Mouse (Mus musculus): ENCODE measurements around the gene Celf2. TPM values are rescaled to one million over a fixed set of nuclear protein-coding genes. Genes with fewer than 3 reads are reported as not detected.

Gene Celf2
- polyA plus RNA-seq, 1 experiment from 2014 or later = 51.0 TPM

DNA sequence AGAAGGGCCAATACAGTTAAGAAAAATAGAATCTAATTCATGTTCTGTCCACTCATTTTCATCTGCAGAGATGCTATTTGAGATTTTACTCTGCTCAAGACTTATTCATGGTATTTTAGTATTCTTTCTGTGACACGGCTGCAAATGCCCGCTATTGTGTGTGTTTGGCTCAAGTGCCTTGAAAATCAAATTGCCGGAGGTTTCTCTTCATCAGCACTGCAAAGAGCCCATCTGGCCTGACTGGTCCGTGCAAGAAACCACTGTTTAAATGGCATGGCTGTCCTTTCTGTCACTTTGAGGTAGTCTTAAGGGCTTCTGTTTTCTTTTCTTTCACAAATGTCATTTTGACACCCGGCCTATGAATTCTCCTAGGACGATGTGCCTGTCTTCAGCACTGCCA is 540.1 kb downstream of the Celf2 start:
- no peaks in the 10 kb centered on the region for H3K36me3 ChIP-seq (ENCODE audit: control insufficient read depth, insufficient read depth, low read length)
- no peak for ATAC-seq (replicated peaks; ENCODE audit: insufficient number of reproducible peaks, low FRiP score, low TSS enrichment)
- no peak overlapping the region for H3K4me2 ChIP-seq
- H3K4me1 ChIP-seq (ENCODE audit: control insufficient read depth, insufficient read depth, low read length) = no peaks in the 10 kb centered on the region
- 77% methylated on average over 6 of the region's 6 CpGs for WGBS (ENCODE audit: insufficient replicate concordance)
- no peak overlapping the region for H3K4me3 ChIP-seq (ENCODE audit: low read depth, low read length)
- H3K27me3 ChIP-seq (ENCODE audit: control insufficient read depth, insufficient read depth, low read length) = no peaks in the 10 kb centered on the region
- H3K27ac ChIP-seq (ENCODE audit: low read depth, low read length) = no peak overlapping the region
- no peak overlapping the region for H3K9ac ChIP-seq (ENCODE audit: low read depth, low read length)
- H3K9me3 ChIP-seq (replicated peaks; ENCODE audit: control insufficient read depth, low read length) = no peaks in the 10 kb centered on the region

DNA sequence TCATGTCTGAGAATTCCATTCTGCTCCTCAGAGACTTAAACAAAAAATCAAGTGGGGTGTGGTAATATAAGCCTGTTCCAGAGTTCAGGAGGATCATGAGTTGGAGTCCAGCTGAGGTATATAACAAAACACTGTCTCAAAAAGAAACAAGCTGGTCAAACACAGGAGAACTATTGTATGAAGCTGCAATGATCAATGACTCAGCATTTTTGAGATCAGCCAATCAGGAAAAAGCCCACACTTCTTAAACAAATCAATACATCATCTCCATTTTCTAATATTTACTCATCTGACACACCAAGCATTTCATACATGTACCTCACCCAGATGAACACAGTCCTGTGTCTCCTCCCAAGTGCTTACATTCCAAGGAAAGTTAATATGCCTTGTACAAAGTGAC is 544.1 kb downstream of the Celf2 start:
- no peak for ATAC-seq (replicated peaks; ENCODE audit: insufficient number of reproducible peaks, low FRiP score, low TSS enrichment)
- Histone ChIP-seq H3K36me3 (ENCODE audit: control insufficient read depth, insufficient read depth, low read length) (no peaks in the 10 kb centered on the region), H3K9me3 (replicated peaks; ENCODE audit: control insufficient read depth, low read length) (no peaks in the 10 kb centered on the region)

DNA sequence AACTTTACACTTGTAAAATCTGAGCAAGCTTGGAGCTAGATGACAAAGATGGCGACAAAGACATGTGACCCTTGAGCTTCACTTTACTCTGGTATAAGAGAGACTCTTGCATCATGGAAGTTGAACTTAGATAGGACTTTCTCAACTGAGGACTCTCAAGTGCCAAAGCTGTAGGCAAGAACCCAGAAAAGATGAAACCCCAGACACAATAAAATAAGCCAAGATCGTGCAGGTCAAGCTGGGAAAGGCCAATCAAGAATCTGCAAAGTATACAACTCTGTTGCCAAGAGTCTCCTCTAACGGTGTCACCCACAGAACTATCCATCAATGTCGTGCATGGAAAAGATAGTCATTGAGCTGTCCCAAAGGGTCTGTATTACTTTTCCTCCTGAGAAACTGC is 558.7 kb downstream of the Celf2 start:
- no peaks in the 10 kb centered on the region for H3K27me3 ChIP-seq (ENCODE audit: control insufficient read depth, insufficient read depth, low read length)
- no peaks in the 10 kb centered on the region for H3K36me3 ChIP-seq (ENCODE audit: control insufficient read depth, insufficient read depth, low read length)
- H3K4me1 ChIP-seq (ENCODE audit: control insufficient read depth, insufficient read depth, low read length) = no peaks in the 10 kb centered on the region
- WGBS (ENCODE audit: insufficient replicate concordance) = 76% methylated on average over 4 of the region's 4 CpGs
- no peak for ATAC-seq (replicated peaks; ENCODE audit: insufficient number of reproducible peaks, low FRiP score, low TSS enrichment)
- H3K9me3 ChIP-seq (replicated peaks; ENCODE audit: control insufficient read depth, low read length) = no peaks in the 10 kb centered on the region
- H3K4me2 ChIP-seq = no peak overlapping the region
- no peak overlapping the region for H3K9ac ChIP-seq (ENCODE audit: low read depth, low read length)
- no peak overlapping the region for H3K27ac ChIP-seq (ENCODE audit: low read depth, low read length)
- H3K4me3 ChIP-seq (ENCODE audit: low read depth, low read length) = no peak overlapping the region

More for the DNA sequence above, 544.1 kb downstream of the Celf2 start:
- Histone ChIP-seq H3K4me1 (ENCODE audit: control insufficient read depth, insufficient read depth, low read length) (no peaks in the 10 kb centered on the region), H3K9ac (ENCODE audit: low read depth, low read length) (no peak overlapping the region), H3K27me3 (ENCODE audit: control insufficient read depth, insufficient read depth, low read length) (no peaks in the 10 kb centered on the region), H3K4me3 (ENCODE audit: low read depth, low read length) (no peak overlapping the region), H3K27ac (ENCODE audit: low read depth, low read length) (no peak overlapping the region), H3K4me2 (no peak overlapping the region)

DNA sequence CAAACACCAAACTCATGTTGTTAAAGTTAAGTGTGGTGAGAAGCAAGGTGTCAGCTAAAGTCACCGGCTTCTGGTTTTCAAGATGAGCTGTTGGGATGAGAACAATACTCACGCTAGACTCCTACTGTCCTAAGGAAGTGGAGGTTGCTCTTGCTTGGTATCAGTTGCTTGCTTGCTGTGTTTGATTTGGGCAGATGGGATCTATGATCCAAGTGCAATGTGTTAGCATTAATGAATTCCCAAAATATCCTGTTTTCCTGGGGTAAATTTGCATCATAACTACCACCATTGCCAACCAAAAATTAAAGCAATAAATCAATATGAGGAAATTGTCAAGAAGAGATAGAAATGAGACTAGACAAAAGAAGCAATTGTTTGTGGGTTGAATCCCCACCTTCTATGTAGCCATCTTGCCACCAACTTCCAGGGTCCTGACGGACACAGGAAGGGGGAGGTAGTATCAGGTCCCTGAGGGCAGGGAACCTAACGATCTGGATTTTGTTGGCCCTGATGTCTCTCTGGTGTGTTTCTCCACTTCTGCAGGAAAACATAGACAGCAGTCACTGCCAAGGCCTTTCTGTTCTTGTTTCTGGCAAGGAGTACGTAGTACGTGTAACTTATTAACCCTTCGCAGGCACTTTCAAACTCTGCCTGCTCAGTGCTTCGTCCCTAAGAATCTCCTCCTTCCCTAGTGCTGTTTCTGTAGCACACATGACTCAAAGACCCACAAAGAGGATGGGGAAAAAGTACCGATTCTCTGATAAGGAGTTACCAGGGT is 563.5 kb downstream of the Celf2 start:
- H3K27ac ChIP-seq (ENCODE audit: low read depth, low read length) = no peak overlapping the region
- H3K36me3 ChIP-seq (ENCODE audit: control insufficient read depth, insufficient read depth, low read length) = no peaks in the 10 kb centered on the region
- H3K27me3 ChIP-seq (ENCODE audit: control insufficient read depth, insufficient read depth, low read length) = no peaks in the 10 kb centered on the region
- H3K9ac ChIP-seq (ENCODE audit: low read depth, low read length) = no peak overlapping the region
- 74% methylated on average over 9 of the region's 9 CpGs for WGBS (ENCODE audit: insufficient replicate concordance)
- ATAC-seq (replicated peaks; ENCODE audit: insufficient number of reproducible peaks, low FRiP score, low TSS enrichment) = no peak
- H3K9me3 ChIP-seq (replicated peaks; ENCODE audit: control insufficient read depth, low read length) = no peaks in the 10 kb centered on the region
- H3K4me2 ChIP-seq = no peak overlapping the region
- H3K4me1 ChIP-seq (ENCODE audit: control insufficient read depth, insufficient read depth, low read length) = no peaks in the 10 kb centered on the region
- no peak overlapping the region for H3K4me3 ChIP-seq (ENCODE audit: low read depth, low read length)

DNA sequence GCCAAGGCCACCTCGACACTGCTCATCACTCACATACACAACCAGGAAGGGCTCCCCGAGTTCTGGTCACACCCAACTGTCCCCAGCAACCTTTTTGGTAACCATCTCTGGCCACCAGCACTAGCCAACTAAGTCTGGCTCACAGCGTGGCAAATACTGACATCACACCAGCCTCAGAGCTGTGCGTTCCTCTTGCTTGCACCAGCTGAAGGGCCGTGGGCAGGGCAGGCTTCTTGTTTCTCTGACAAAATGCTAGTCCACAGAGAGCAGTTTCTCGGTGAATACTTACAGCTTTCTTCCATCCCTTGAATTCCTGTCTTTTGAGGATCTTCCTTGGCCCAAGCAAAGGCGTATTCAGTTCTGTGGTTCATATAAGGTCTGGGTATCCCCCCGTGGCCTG is 565.7 kb downstream of the Celf2 start:
- no peak overlapping the region for H3K9ac ChIP-seq (ENCODE audit: low read depth, low read length)
- no peaks in the 10 kb centered on the region for H3K36me3 ChIP-seq (ENCODE audit: control insufficient read depth, insufficient read depth, low read length)
- no peaks in the 10 kb centered on the region for H3K9me3 ChIP-seq (replicated peaks; ENCODE audit: control insufficient read depth, low read length)
- 78% methylated on average over 8 of the region's 8 CpGs for WGBS (ENCODE audit: insufficient replicate concordance)
- no peaks in the 10 kb centered on the region for H3K4me1 ChIP-seq (ENCODE audit: control insufficient read depth, insufficient read depth, low read length)
- no peak for ATAC-seq (replicated peaks; ENCODE audit: insufficient number of reproducible peaks, low FRiP score, low TSS enrichment)
- no peak overlapping the region for H3K4me2 ChIP-seq
- H3K4me3 ChIP-seq (ENCODE audit: low read depth, low read length) = no peak overlapping the region
- no peaks in the 10 kb centered on the region for H3K27me3 ChIP-seq (ENCODE audit: control insufficient read depth, insufficient read depth, low read length)
- H3K27ac ChIP-seq (ENCODE audit: low read depth, low read length) = no peak overlapping the region

DNA sequence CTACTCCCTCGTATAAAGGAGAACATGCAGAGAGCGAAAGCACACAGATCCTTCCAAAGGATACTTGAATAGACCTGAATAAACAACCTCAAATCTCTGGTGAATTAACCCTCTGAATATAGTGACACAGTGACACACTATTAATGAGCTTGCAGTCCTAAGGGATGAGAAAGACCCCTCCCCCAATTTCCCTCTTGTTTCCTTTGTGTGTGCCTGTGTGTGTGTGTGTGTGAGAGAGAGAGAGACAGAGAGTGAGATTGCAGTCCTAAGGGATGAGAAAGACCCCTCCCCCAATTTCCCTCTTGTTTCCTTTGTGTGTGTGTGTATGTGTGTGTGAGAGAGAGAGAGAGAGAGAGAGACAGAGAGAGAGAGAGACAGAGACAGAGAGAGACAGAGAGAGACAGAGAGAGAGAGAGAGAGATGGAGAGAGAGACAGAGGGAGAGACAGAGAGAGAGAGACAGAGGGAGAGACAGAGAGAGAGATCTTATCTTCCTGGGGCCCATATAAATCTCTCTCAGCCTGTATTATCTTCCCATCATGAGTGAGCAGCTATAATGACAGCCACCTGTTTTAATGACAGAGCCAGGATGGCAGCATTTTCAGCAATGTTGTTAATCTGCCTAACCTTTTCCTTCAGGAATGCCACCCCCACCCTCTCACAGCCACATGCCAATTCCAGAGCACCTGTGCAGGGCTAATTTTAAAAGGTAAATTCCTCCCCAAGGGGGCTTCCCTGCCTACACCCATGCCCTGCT is 566.5 kb downstream of the Celf2 start:
- no peaks in the 10 kb centered on the region for H3K4me1 ChIP-seq (ENCODE audit: control insufficient read depth, insufficient read depth, low read length)
- 86% methylated on average over 2 of the region's 2 CpGs for WGBS (ENCODE audit: insufficient replicate concordance)
- H3K36me3 ChIP-seq (ENCODE audit: control insufficient read depth, insufficient read depth, low read length) = no peaks in the 10 kb centered on the region
- ATAC-seq (replicated peaks; ENCODE audit: insufficient number of reproducible peaks, low FRiP score, low TSS enrichment) = no peak
- no peak overlapping the region for H3K27ac ChIP-seq (ENCODE audit: low read depth, low read length)
- no peaks in the 10 kb centered on the region for H3K9me3 ChIP-seq (replicated peaks; ENCODE audit: control insufficient read depth, low read length)
- no peak overlapping the region for H3K9ac ChIP-seq (ENCODE audit: low read depth, low read length)
- H3K27me3 ChIP-seq (ENCODE audit: control insufficient read depth, insufficient read depth, low read length) = no peaks in the 10 kb centered on the region
- H3K4me2 ChIP-seq = no peak overlapping the region
- no peak overlapping the region for H3K4me3 ChIP-seq (ENCODE audit: low read depth, low read length)

DNA sequence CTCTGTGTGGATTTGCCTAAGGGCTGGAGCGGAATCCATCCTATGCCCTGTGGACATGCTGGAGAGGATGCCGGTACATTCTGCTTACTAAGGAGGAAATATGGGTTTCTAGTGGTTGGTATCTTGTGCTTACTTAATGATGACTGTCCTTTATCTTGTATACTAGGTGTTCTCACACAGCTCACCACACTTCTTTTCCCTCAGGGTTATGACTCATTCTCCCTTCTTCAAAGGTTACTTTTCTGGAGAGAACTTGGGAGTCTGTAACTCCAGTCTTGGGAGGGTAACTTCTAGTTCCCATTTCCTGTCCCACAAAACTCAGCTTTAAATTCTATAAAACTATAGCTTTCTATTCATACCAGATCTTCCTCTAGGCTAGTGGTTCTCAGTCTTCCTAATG is 570.2 kb downstream of the Celf2 start:
- H3K27me3 ChIP-seq (ENCODE audit: control insufficient read depth, insufficient read depth, low read length) = no peaks in the 10 kb centered on the region
- no peak overlapping the region for H3K4me2 ChIP-seq
- H3K36me3 ChIP-seq (ENCODE audit: control insufficient read depth, insufficient read depth, low read length) = no peaks in the 10 kb centered on the region
- no peaks in the 10 kb centered on the region for H3K4me1 ChIP-seq (ENCODE audit: control insufficient read depth, insufficient read depth, low read length)
- no peak for ATAC-seq (replicated peaks; ENCODE audit: insufficient number of reproducible peaks, low FRiP score, low TSS enrichment)
- no peaks in the 10 kb centered on the region for H3K9me3 ChIP-seq (replicated peaks; ENCODE audit: control insufficient read depth, low read length)
- no peak overlapping the region for H3K4me3 ChIP-seq (ENCODE audit: low read depth, low read length)
- 88% methylated on average over 2 of the region's 2 CpGs for WGBS (ENCODE audit: insufficient replicate concordance)
- no peak overlapping the region for H3K9ac ChIP-seq (ENCODE audit: low read depth, low read length)
- H3K27ac ChIP-seq (ENCODE audit: low read depth, low read length) = no peak overlapping the region

DNA sequence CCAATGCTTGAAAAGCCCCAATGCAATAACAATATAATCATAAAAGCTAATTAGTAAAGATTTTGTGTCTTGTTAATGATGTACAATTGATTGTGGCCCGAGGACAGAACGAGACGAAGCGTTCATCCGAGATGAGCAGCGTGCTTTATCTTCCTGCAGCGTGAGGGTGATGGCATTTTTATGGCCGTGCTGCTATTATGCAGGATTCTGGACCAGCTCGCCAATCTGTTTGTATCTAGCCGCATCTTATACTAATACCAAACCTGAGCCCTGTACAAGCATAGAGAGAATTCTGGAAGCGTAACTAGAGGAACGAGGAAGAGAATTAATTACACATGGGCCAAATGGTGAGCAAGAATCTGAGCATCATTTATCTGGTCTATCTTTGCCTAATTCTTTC is 576.2 kb downstream of the Celf2 start:
- Histone ChIP-seq H3K36me3 (ENCODE audit: control insufficient read depth, insufficient read depth, low read length) (no peaks in the 10 kb centered on the region), H3K4me2 (no peak overlapping the region), H3K4me1 (ENCODE audit: control insufficient read depth, insufficient read depth, low read length) (no peaks in the 10 kb centered on the region), H3K27me3 (ENCODE audit: control insufficient read depth, insufficient read depth, low read length) (no peaks in the 10 kb centered on the region), H3K9me3 (replicated peaks; ENCODE audit: control insufficient read depth, low read length) (no peaks in the 10 kb centered on the region), H3K4me3 (ENCODE audit: low read depth, low read length) (no peak overlapping the region), H3K9ac (ENCODE audit: low read depth, low read length) (no peak overlapping the region), H3K27ac (ENCODE audit: low read depth, low read length) (no peak overlapping the region)
- no peak for ATAC-seq (replicated peaks; ENCODE audit: insufficient number of reproducible peaks, low FRiP score, low TSS enrichment)
- 87% methylated on average over 12 of the region's 12 CpGs for WGBS (ENCODE audit: insufficient replicate concordance)
